Mouse (Mus musculus) midbrain, embryonic 12.5 days (tissue): ENCODE measurements around the gene a. TPM values are rescaled to one million over a fixed set of nuclear protein-coding genes. Genes with fewer than 3 reads are reported as not detected.
A peak's percentile ranks its signal among the peaks of the same experiment; 100 is the strongest.

Source experiments
- ATAC-seq: fragments of 200-750 bp; cut with Nextera tagmentation; 2 replicates; pipeline ENCODE4 v1.8.0; 2017; ENCODE audit warnings: low read depth, moderate TSS enrichment, moderate library complexity; ENCODE audit not compliant: low FRiP score
- H3K27ac ChIP-seq: fragments of 300-500 bp; sonication (generic); replicated peaks from 2 replicates; pipeline ENCODE4 v1.5.1; 2016; ENCODE audit warnings: mild to moderate bottlenecking
- H3K27me3 ChIP-seq: fragments of 300-500 bp; sonication (generic); 2 replicates; pipeline ENCODE4 v1.6.1; 2016; ENCODE audit warnings: mild to moderate bottlenecking
- H3K36me3 ChIP-seq: fragments of 300-500 bp; sonication (generic); 2 replicates; pipeline ENCODE4 v1.6.1; 2016
- H3K4me1 ChIP-seq: fragments of 300-500 bp; sonication (generic); 2 replicates; pipeline ENCODE4 v1.6.1; 2016
- H3K4me2 ChIP-seq: fragments of 300-500 bp; sonication (generic); replicated peaks from 2 replicates; pipeline ENCODE4 v1.6.1; 2016; ENCODE audit warnings: mild to moderate bottlenecking, moderate library complexity
- H3K4me3 ChIP-seq: fragments of 300-500 bp; sonication (generic); 2 replicates; pipeline ENCODE4 v1.5.1; 2016; ENCODE audit warnings: mild to moderate bottlenecking
- H3K9ac ChIP-seq: fragments of 300-500 bp; sonication (generic); replicated peaks from 2 replicates; pipeline ENCODE4 v1.6.1; 2016; ENCODE audit warnings: mild to moderate bottlenecking, moderate library complexity
- H3K9me3 ChIP-seq: fragments of 300-500 bp; sonication (generic); 2 replicates; pipeline ENCODE4 v1.6.1; 2016; ENCODE audit warnings: mild to moderate bottlenecking
- WGBS: fragments of 180-500 bp; shearing (Covaris S2); methylation state at CpG from one replicate; pipeline ENCODE4 v1.1.7; 2016; 5-methylcytosine and 5-hydroxymethylcytosine counted together
- polyA plus RNA-seq: library from polyadenylated mRNA; unstranded; fragments of >200 nt; fragmentation: Nextera tagmentation; extraction: Ambion mirVana; gene quantifications from 2 replicates; pipeline ENCODE4 v1.2.1, GENCODE M21; 2016

a gene
- polyA plus RNA-seq, 1 experiment from 2014 or later = 2.2 TPM

DNA sequence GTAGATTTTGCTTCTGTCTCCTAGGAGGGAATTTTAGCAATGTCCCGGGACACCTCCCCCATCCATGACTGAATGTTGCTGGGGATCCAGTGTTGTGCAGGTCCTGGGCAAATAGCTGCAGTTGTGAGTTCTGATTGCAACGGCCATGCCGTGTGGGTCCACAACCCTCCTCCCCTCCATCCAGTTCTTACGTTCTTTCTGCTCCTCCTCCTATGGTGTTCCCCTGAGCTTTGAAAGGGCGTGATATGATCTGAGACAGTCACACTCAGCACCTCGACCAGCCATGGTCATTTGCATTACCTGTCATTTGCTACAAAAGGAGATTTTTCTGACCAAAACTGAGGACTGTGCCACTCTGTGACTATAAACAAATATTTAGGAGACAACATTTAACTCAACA, 284.4 kb downstream of the a start:
- no peaks in the 10 kb centered on the region for H3K36me3 ChIP-seq
- no peak overlapping the region for H3K4me2 ChIP-seq
- H3K27me3 ChIP-seq = no peaks in the 10 kb centered on the region; the same call in none of the 2 replicates
- H3K9ac ChIP-seq = no peak overlapping the region
- no peaks in the 10 kb centered on the region for H3K9me3 ChIP-seq
- 89% methylated on average over 6 of the region's 6 CpGs for WGBS
- H3K27ac ChIP-seq = no peak overlapping the region
- no peak overlapping the region for H3K4me3 ChIP-seq
- no peak for ATAC-seq
- H3K4me1 ChIP-seq = peaks cover 23% of the 10 kb centered on the region

DNA sequence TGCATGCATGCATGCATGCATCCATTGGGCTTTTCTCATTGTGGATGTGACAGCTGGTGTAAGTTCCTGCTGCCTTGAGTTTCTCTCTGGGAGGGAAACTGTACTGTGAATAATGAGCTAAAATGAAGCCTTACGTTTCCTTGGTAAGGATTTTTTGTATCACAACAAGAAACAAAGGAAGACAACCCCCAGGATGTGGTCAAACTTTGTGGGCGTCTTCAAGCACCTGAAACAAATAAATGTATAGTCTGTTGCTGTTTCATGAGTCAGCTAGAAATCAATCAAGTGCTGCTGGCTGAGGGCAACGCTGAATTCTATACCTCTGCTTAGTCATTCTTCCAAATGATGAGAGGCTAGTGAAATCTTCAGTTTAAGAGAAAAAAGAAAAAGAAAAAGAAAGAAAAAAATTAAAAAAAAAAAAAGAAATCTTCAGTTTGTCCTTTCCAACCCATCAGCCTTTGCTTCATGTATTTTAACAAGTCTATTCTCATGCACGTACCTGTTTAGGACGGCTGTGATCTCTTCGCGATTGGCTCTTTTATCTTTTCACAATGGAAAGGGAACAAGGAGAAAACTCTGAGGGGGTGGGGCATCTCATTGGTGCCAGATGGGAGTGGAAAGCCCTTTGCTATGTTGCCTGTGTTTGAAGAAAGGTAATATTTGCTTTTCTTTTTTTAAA, 288.4 kb downstream of the a start:
- Histone ChIP-seq H3K4me3 (no peak overlapping the region), H3K36me3 (no peaks in the 10 kb centered on the region), H3K4me2 (no peak overlapping the region), H3K4me1 (peaks cover 8% of the 10 kb centered on the region), H3K9me3 (no peaks in the 10 kb centered on the region), H3K9ac (no peak overlapping the region), H3K27me3 (peaks cover 5% of the 10 kb centered on the region), H3K27ac (no peak overlapping the region)
- ATAC-seq = no peak
- WGBS = 35% methylated on average over 7 of the region's 7 CpGs

DNA sequence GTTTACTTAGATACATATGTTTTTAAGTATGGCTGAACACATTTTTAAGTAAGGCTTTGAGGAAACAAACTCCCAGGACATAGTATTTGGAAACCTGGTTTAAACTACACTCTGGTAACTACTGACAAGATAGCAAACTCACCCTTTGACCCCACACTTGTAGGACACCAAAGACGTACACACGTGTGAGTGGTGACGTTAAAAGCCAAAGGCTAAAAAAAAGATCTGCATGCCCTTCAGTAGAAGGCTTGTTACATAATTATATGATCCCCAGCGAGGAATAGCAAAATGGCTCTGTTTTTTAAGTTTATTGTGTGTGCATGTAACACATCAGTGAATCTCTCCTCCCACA, 289.0 kb downstream of the a start:
- Histone ChIP-seq H3K27me3 (peaks cover 5% of the 10 kb centered on the region), H3K27ac (no peak overlapping the region), H3K36me3 (no peaks in the 10 kb centered on the region), H3K9ac (no peak overlapping the region), H3K9me3 (no peaks in the 10 kb centered on the region), H3K4me1 (peaks cover 3% of the 10 kb centered on the region), H3K4me2 (no peak overlapping the region), H3K4me3 (no peak overlapping the region)
- 76% methylated on average over 4 of the region's 4 CpGs for WGBS
- no peak for ATAC-seq

DNA sequence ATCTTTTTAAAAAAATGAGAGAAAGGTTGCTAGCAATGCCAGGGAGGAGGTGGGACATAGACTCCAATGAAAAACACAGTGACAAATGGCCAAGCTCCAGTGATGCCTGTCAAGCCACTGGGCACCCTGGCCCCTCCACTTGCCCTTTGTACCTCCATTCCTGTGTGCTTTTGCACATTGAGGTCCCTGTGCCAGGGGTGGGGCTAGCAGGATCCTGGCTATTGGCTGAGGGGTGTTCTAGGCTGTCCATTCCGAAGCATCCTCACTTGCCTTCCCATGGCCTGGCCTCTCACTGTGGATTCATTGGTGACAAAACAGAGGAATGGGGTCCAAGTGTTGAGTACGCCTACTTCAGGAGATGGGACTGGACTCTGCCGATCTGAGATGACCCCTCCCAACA, 289.9 kb downstream of the a start:
- Histone ChIP-seq H3K4me2 (no peak overlapping the region), H3K9ac (no peak overlapping the region), H3K27me3 (peaks cover 5% of the 10 kb centered on the region; the same call in 1 of the 2 replicates), H3K36me3 (no peaks in the 10 kb centered on the region), H3K4me3 (no peak overlapping the region), H3K9me3 (no peaks in the 10 kb centered on the region), H3K27ac (no peak overlapping the region), H3K4me1 (no peaks in the 10 kb centered on the region)
- ATAC-seq = no peak
- 92% methylated on average over 3 of the region's 3 CpGs for WGBS

DNA sequence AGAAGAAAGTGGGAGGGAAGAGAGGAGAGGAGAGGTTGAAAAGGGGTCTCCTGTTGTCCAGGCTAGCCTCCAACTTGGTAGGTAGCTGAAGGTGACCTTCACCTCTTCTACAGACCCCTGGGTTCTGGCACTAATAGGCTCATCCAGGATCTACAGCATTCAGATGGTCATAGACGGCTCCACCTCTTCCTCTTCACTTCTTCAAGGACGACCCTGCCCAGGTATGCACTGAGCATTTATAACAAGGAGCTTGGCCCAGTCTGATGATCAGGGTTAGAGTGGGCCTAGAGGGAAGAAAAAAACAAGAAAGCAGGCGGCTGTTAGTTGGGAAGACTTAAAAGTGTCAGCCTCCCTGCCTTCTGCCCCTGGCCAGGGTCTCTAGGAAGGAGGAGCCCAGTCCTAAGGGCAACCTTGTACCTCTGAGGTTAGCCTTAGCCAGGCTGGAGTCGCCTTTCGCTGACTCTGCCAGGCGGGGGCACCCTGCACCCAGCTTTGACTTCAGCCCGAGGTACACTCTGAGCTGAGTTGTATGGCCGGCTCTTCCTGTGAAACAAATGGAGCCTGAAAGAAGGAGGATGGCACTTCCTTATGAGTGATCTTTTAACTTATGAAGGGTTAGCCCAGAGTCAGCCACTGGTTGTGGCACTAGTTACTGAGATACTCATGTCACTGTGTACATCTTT, 291.1 kb downstream of the a start:
- 22% methylated on average over 8 of the region's 8 CpGs for WGBS
- Histone ChIP-seq H3K27me3 (peaks cover 5% of the 10 kb centered on the region; the same call in 1 of the 2 replicates), H3K9ac (no peak overlapping the region), H3K4me2 (no peak overlapping the region), H3K4me3 (no peak overlapping the region), H3K4me1 (no peaks in the 10 kb centered on the region), H3K9me3 (no peaks in the 10 kb centered on the region), H3K36me3 (no peaks in the 10 kb centered on the region), H3K27ac (no peak overlapping the region)
- ATAC-seq = 0 out of 2 replicates have a peak, but pooled peaks have one; percentile 52

DNA sequence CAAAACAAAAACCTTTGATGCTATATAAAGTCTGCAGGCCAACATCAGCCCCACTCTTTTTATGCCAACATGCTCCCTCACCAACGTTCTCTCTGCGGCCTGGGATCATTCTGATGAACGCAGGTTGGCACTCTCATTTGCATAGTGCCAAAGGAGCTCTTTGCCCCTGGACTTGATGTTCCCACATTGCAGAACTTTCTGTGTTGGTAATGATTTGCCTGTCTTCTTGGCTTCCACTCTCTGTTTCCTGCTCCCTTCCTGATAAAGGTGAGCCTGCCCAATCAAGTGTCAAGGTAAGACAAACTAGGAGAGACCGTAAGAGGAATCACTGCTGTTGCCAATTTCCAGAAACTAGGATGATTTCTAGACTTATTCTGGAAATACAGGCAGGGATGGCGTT, 293.3 kb downstream of the a start:
- Histone ChIP-seq H3K9me3 (no peaks in the 10 kb centered on the region), H3K27me3 (peaks cover 5% of the 10 kb centered on the region; the same call in 1 of the 2 replicates), H3K4me3 (no peak overlapping the region), H3K27ac (no peak overlapping the region), H3K36me3 (no peaks in the 10 kb centered on the region), H3K9ac (no peak overlapping the region), H3K4me2 (no peak overlapping the region), H3K4me1 (no peaks in the 10 kb centered on the region)
- no peak for ATAC-seq
- 87% methylated on average over 5 of the region's 5 CpGs for WGBS

DNA sequence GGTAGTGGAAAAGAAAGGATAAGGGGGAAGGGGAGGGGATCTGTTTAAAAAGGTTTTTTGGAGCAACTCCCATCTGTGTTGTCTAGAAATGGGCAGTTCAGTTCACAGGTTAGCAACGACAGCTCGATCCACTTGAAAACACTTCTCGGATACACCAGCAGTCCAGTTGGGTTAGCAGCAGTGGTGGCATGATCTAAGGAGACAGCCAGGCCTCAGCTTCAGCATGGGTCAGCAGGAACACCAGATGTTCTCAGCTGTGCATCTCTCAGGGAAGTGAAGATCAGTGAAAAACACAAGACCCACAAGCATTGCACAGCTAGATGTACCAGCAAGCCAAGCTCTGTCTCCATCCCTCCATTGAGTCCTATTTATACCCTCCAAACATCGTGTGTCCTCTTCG, 295.1 kb downstream of the a start:
- H3K4me1 ChIP-seq = no peaks in the 10 kb centered on the region
- H3K4me3 ChIP-seq = no peak overlapping the region
- ATAC-seq = no peak
- H3K4me2 ChIP-seq = no peak overlapping the region
- peaks cover under 1% of the 10 kb centered on the region; the same call in 1 of the 2 replicates for H3K27me3 ChIP-seq
- H3K9me3 ChIP-seq = no peaks in the 10 kb centered on the region
- H3K9ac ChIP-seq = no peak overlapping the region
- no peaks in the 10 kb centered on the region for H3K36me3 ChIP-seq
- WGBS = 83% methylated on average over 5 of the region's 5 CpGs
- no peak overlapping the region for H3K27ac ChIP-seq

DNA sequence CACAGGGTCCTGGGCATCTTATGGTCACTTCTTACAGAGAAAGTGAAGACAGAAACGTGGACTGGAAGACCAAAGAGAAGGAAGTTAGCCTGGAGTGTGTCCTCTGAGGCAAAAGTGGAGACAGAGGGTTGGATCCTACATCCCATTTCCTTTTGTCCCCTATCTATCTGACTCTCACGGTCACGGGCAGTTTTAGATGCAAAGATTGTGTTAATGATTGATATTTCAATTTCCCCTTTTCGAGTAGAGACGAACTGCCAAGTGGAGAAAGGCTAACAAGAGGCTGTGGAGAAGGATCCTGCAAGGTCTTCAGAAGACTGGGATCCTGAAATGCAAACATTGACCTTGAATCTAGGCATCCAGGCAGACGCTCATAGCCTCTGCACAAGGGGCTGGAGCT, 297.1 kb downstream of the a start:
- H3K27ac ChIP-seq = no peak overlapping the region
- no peak overlapping the region for H3K4me2 ChIP-seq
- H3K4me3 ChIP-seq = no peak overlapping the region
- no peaks in the 10 kb centered on the region for H3K9me3 ChIP-seq
- H3K9ac ChIP-seq = no peak overlapping the region
- no peaks in the 10 kb centered on the region for H3K4me1 ChIP-seq
- 85% methylated on average over 6 of the region's 6 CpGs for WGBS
- no peak for ATAC-seq
- no peaks in the 10 kb centered on the region for H3K36me3 ChIP-seq
- no peaks in the 10 kb centered on the region for H3K27me3 ChIP-seq

DNA sequence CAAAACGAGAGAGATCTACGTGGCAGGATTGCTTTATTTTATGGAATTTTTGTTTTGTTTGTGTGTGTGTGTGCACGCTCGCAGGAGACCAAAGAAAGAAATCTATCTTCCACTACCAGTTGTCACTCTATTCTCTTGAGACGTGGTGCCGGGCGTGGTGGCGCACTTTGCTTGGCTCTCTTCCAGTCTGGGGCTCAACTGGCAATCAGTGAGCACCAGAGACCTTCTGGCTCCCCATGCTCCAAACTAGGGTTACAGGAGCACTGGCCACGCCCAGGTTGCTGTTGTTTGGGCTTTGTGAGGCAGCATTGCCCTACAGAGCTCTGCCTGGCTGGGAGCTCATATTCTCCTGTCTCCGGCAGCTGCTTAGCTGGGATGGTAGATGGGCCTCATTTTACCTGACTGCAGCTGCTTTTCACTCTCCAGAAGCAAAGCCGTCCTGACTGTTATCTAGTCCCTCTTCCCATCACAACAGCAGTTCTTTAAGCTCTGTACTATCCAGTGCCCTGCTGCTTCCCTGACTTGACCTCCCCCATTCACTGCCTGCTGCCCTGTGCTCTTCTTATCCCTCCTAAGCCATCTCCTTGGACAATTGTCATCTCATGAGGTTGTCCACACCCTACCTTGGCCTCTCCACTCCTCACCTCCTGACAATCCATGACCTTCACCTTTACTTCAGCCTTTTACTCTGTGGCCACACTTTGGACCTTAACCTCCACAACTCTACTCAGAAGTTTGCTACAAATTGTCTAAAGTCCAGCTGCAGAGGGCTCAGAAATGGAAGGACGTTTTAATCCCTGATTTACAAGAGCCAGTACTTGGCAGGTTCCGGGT, 299.9 kb downstream of the a start:
- Histone ChIP-seq H3K4me3 (no peak overlapping the region), H3K9me3 (no peaks in the 10 kb centered on the region), H3K4me2 (no peak overlapping the region), H3K27me3 (no peaks in the 10 kb centered on the region), H3K4me1 (no peaks in the 10 kb centered on the region), H3K9ac (no peak overlapping the region), H3K27ac (no peak overlapping the region), H3K36me3 (no peaks in the 10 kb centered on the region)
- 73% methylated on average over 13 of the region's 13 CpGs for WGBS
- ATAC-seq = no peak

DNA sequence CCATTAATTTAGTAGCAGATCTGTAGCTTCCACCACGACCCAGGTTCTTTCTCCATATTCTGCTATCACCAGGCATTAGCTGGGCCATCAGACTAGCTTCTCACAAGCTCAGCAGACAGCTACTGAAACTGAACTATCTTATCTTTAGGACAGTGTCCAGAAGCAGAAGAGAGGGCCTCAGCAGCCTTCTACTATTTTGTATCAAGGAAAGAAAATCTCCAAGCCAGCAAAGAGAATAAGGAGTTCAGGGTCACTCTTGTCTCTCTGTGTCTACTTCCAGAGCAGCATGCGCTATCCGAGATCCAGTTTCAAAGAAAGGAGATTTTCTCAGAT, 300.5 kb downstream of the a start:
- Histone ChIP-seq H3K9ac (no peak overlapping the region), H3K4me2 (no peak overlapping the region), H3K9me3 (no peaks in the 10 kb centered on the region), H3K4me1 (no peaks in the 10 kb centered on the region), H3K27me3 (no peaks in the 10 kb centered on the region), H3K27ac (no peak overlapping the region), H3K36me3 (no peaks in the 10 kb centered on the region), H3K4me3 (no peak overlapping the region)
- no peak for ATAC-seq
- WGBS = 72% methylated on average over 3 of the region's 3 CpGs

DNA sequence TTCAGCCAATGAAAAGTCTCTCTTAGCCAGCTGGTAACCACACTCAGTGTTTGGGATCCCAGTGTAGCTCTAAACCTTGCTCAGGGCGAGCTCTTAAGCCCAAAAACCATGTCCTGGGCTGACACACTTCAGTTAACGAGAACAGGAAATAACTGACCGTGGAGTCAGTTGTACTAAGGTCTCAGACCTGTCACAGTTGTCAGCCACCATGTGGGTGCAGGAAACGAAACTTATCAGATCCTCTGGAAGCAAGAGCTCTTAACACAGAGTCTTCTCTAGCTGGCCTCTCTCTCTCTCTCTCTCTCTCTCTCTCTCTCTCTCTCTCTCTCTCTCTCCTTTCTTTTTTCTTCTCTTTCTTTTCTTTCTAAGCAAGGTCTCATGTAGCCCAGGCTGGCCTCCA, 302.2 kb downstream of the a start:
- WGBS = 72% methylated on average over 4 of the region's 4 CpGs
- no peak overlapping the region for H3K4me3 ChIP-seq
- no peak overlapping the region for H3K27ac ChIP-seq
- H3K4me1 ChIP-seq = no peaks in the 10 kb centered on the region
- no peaks in the 10 kb centered on the region for H3K9me3 ChIP-seq
- no peak overlapping the region for H3K9ac ChIP-seq
- H3K4me2 ChIP-seq = no peak overlapping the region
- H3K27me3 ChIP-seq = no peaks in the 10 kb centered on the region
- H3K36me3 ChIP-seq = no peaks in the 10 kb centered on the region
- ATAC-seq = no peak

DNA sequence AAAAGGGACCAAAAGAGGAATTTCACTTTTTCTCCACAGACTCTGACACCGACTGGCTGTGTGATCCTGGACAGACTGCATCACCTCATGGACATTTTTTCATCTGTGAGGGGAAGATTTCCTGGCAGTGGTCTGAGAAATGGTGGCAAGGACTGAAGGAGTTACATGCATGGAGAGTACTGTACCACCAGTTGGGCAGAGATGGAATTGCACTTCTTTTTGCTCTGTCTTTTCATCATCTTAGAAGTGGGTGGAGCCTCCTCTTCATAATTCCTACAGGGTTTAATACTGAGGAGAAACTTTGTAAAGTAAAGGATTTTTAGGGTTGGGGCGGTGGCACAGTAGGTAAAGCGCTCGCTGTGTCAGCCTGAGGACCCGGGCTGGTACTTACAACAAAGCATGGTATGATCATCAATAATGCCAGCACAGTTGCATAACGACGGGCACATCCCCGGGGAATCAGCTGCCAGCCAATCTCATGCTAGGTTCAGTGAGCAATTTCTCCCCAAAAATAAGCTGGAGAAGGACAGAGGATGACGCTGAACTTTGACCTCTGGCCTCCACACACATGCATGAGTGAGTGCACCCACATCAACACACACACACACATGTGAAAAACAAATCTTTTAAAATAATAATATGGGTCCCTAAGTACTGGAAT, 307.6 kb downstream of the a start:
- H3K4me1 ChIP-seq = no peaks in the 10 kb centered on the region; the same call in 1 of the 2 replicates
- no peaks in the 10 kb centered on the region for H3K27me3 ChIP-seq
- no peak overlapping the region for H3K27ac ChIP-seq
- H3K9ac ChIP-seq = no peak overlapping the region
- ATAC-seq = no peak
- no peak overlapping the region for H3K4me3 ChIP-seq
- WGBS = 87% methylated on average over 9 of the region's 9 CpGs
- no peaks in the 10 kb centered on the region for H3K36me3 ChIP-seq
- H3K4me2 ChIP-seq = no peak overlapping the region
- no peaks in the 10 kb centered on the region for H3K9me3 ChIP-seq
